Mouse (Mus musculus) right cerebral cortex, postnatal 4 days (tissue): ENCODE measurements at regions not wholly inside any gene's neighbourhood (a gene's known extent, or its start where the extent isn't known, plus 50 kb on each side); places are given as distances from the start of the nearest gene placed in this dataset.

Source experiments
- DNase-seq: peaks from one replicate; pipeline ENCODE4 v3.0.0-alpha.2; 2022

GRCm38 (mm10) chr1:52301266-52301665 lies 68.2 kb upstream of the Gls start:
- peak; percentile 40 for DNase-seq

- DNase-seq, result no peak
Measured at GRCm38 (mm10) chr1:52299559-52299958, 66.5 kb upstream of the Gls start.

GRCm38 (mm10) chr1:52298336-52298735 lies 65.3 kb upstream of the Gls start:
- DNase-seq, result no peak

GRCm38 (mm10) chr1:52296178-52296577 lies 63.1 kb upstream of the Gls start:
- no peak for DNase-seq

GRCm38 (mm10) chr1:52294521-52294920 lies 61.5 kb upstream of the Gls start:
- no peak for DNase-seq

GRCm38 (mm10) chr1:52293393-52294099 lies 60.5 kb upstream of the Gls start:
- no peak for DNase-seq
